Mouse (Mus musculus): ENCODE results near the gene Dennd1c.
A peak's percentile ranks its signal among the peaks of the same experiment; 100 is the strongest.

Dennd1c gene

GRCm38 (mm10) chr17:57078336-57078735 lies at the start of gene Dennd1c:
TSS of gene Dennd1c (minus strand) at chr17:57078514.
- DNase-seq (ENCODE audit: low spot score): no peak

- no peak for DNase-seq (ENCODE audit: low spot score)
These were observed 47.7 kb upstream of the Dennd1c start for GRCm38 (mm10) chr17:57125853-57126622.

GRCm38 (mm10) chr17:57124792-57125191 lies 46.5 kb upstream of the Dennd1c start:
- DNase-seq (ENCODE audit: low spot score): no peak

- no peak for DNase-seq (ENCODE audit: low spot score)
These were observed 45.1 kb upstream of the Dennd1c start for GRCm38 (mm10) chr17:57123192-57124118.

- no peak for DNase-seq (ENCODE audit: low spot score)
These were observed 43.5 kb upstream of the Dennd1c start for GRCm38 (mm10) chr17:57121856-57122255.

- peak; percentile 56 for DNase-seq (ENCODE audit: low spot score)
These were observed 40.4 kb upstream of the Dennd1c start for GRCm38 (mm10) chr17:57118524-57119349.

GRCm38 (mm10) chr17:57116801-57117200 lies 38.5 kb upstream of the Dennd1c start:
- no peak for DNase-seq (ENCODE audit: low spot score)

- no peak for DNase-seq (ENCODE audit: low spot score)
These were observed 34.6 kb upstream of the Dennd1c start for GRCm38 (mm10) chr17:57112768-57113474.

- no peak for DNase-seq (ENCODE audit: low spot score)
These were observed 31.7 kb upstream of the Dennd1c start for GRCm38 (mm10) chr17:57110005-57110404.

- no peak for DNase-seq (ENCODE audit: low spot score)
These were observed 30.4 kb upstream of the Dennd1c start for GRCm38 (mm10) chr17:57108666-57109171.

- no peak for DNase-seq (ENCODE audit: low spot score)
These were observed 29.8 kb upstream of the Dennd1c start for GRCm38 (mm10) chr17:57108040-57108665.

GRCm38 (mm10) chr17:57107064-57107463 lies 28.8 kb upstream of the Dennd1c start:
- DNase-seq (ENCODE audit: low spot score): no peak

GRCm38 (mm10) chr17:57106035-57106368 lies 27.7 kb upstream of the Dennd1c start:
- DNase-seq (ENCODE audit: low spot score): no peak

GRCm38 (mm10) chr17:57105181-57106034 lies 27.1 kb upstream of the Dennd1c start, which contains the start of gene Tnfsf9:
TSS of gene Tnfsf9 (plus strand) at chr17:57105325.
- DNase-seq (ENCODE audit: low spot score): peak; percentile 42

- DNase-seq (ENCODE audit: low spot score): no peak
These were observed 26.2 kb upstream of the Dennd1c start for GRCm38 (mm10) chr17:57104496-57104895.

- no peak for DNase-seq (ENCODE audit: low spot score)
These were observed 24.0 kb upstream of the Dennd1c start for GRCm38 (mm10) chr17:57102276-57102675.

GRCm38 (mm10) chr17:57099629-57100325 lies 21.5 kb upstream of the Dennd1c start:
- peak; percentile 50 for DNase-seq (ENCODE audit: low spot score)

GRCm38 (mm10) chr17:57098321-57098720 lies 20.0 kb upstream of the Dennd1c start:
- DNase-seq (ENCODE audit: low spot score): no peak

- DNase-seq (ENCODE audit: low spot score): peak; percentile 93
These were observed 18.3 kb upstream of the Dennd1c start for GRCm38 (mm10) chr17:57096623-57096920.
